Mouse (Mus musculus) bone marrow macrophage, adult 2 months (primary cell): ENCODE measurements around the gene Babam2.

Experiments
- CTCF ChIP-seq: IDR thresholded peaks from 2 replicates; pipeline ENCODE4 v1.5.1; 2012; ENCODE audit warnings: low read depth, mild to moderate bottlenecking, low read length, moderate library complexity
- POLR2A ChIP-seq: IDR thresholded peaks from 2 replicates; pipeline ENCODE4 v1.6.1; 2012; ENCODE audit warnings: mild to moderate bottlenecking, low read depth, low read length, borderline replicate concordance

DNA sequence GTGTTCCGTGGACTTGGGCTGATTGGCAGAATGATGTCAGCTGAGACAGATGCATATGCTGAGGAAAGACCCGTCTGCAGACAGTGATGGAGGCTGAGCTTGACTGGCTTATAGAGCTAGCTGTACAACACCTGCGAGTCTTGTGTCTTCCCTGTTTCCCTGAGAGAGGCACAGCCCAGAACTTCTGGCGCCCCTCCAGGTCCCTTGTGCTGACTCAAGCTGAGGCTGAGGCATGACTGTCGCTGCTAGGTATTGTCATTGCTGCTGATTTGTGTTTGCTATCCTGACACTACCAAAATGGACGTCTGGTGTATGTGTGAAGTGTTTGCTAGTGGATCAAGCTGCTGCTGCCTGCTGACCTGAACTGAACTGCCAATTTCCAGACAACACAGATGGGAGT is 27.0 kb downstream of the Babam2 start:
- TF ChIP-seq POLR2A (no peak), CTCF (no peak)
